Mouse (Mus musculus) ovary, adult 2 months (tissue): ENCODE data around the gene Sptbn4. TPM values are rescaled to one million over a fixed set of nuclear protein-coding genes. Genes with fewer than 3 reads are reported as not detected.

Experiments
- polyA plus RNA-seq: library from polyadenylated mRNA; depleted of rRNA; stranded (reverse); fragments of >200 nt; gene quantifications from 2 replicates; pipeline ENCODE4 v1.2.3, GENCODE M21; 2012; rRNA removed

Sptbn4 gene
- 0.48 and 0.73 TPM in 2 replicates for polyA plus RNA-seq

DNA sequence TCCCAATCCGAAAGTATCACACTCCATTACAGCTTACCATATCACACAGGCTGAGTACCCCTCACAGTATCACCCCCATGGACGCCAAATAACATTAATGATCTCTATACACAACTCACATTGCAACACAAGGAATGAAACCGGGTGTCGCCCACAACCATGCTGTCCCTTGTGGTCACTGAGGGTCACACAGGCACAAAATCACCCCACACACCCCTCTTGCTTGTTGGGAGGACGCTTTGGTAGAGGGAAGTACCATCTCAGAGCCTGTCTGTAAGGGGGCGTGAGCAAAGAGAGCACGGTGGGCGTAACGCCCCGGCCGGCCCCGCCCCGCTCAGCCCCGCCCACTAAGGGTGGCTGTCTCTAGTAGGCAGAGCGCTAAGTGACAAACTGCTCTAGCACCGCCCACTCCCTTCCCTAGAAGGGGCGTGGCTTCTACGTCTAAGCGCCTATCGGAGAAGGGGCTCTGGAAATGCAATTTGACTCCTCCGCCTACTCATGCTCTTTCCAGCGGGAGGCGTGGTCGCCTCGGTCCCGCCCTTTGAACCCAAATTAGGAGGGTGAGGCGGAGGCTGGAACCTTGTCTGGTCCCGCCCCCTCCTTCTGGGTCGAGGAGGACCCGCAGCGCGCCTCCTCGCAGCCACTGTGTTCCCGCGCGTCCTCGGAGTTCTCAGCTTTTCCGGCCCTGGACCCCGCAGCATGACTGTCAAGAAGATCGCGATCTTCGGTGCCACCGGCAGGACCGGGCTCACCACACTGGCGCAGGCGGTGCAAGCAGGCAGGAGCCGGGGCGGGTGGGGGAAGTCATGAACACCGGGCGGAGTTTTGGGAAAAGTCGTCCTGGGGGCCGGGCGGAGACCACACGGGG is at the start of gene Sptbn4, which contains the start of gene Blvrb:
Sptbn4 (minus strand) TSS at position 268 of the 868 bp plus-strand sequence.
Blvrb (plus strand) TSS at position 560 of the 868 bp plus-strand sequence.

DNA sequence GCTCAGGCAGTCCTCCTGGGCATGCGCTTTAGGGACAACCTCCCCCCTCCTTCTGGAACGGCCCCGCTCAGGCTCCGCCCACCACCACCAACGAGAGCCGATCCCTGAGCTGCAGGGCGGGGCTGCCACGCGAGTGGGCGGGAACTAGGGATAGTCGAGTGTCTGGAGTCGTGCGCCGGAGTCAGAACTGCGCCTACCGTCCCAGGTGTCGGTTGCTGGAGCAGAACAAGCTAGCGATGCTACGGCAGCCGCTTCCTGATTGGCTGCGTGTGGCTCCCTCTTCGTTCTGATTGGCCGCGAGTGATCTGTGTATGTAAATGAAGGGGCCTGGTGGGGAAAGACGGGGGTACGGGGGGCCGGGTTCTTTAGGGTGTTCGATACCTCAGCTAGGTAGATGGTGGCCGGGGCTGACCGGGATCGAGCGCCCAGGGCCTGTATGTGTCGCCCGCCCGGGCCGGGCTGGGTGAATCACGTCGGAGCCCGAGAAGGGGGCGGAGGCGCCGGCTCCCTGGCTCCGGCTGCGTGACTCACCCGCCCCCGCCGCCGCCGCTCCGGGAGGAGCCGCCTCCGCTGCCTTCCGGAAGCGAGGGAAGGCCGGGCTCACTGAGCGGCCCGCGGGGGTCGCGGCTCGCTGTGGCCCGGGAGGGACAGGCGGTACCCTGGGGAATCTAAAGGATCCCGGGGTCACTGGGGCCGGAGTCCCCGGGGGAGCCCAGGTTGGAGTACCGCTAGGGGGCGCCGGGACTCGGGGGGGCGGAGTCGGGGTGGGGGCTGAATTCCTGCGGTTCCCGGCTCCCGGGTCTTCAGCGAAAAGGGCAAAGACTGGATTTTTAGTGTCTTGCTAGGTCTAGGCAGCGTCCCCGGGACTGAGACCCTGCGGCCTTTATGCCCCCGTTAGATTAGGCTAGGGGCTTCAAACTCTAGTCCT is 39.5 kb upstream of the Sptbn4 start, which contains the start of gene Sertad1:
Sertad1 (plus strand) TSS at position 141 of the 928 bp plus-strand sequence.

GRCm38 (mm10) chr7:27473156-27473834 is 25.8 kb upstream of the Sptbn4 start, which contains the start of gene Sertad3:
Gene Sertad3, plus strand, starts transcription at chr7:27473768.

DNA sequence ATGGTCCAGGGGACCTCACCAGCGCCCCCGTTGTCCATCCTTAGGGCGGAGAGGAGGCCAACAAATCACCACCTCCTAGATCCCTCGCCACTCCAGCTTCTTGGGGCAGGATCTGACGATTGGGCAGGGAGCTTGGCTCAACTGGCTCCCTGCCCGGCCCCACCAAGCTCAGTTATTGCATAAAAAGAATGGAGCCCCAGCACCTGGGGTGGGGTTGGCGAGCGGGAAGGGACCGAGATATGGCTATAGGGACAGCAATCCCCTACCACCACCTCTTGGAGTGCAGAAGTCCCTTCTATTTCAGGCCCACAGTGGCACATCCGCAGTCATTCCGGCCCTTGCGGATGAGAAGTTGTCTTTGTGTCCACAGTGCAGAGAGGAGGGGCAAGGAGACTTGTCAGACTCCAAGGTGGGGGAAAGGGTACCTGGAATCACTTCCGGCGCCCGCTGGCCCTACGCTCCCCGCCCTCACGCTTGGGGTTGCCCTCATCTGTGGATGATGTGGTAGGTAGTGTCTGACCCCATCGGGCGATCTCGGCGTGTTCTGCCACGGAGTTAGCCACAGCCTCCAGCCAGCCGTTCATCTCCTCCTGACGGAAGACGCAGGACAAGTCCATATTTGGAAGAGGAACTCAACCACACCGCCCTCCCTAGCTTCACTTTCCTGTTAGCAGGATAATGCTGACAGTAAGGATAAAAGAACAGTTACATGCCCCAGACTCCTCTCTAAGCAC is 90.5 kb downstream of the Sptbn4 start, which contains the start of gene Gm20479:
Gm20479 (minus strand) TSS at position 559 of the 734 bp plus-strand sequence.

DNA sequence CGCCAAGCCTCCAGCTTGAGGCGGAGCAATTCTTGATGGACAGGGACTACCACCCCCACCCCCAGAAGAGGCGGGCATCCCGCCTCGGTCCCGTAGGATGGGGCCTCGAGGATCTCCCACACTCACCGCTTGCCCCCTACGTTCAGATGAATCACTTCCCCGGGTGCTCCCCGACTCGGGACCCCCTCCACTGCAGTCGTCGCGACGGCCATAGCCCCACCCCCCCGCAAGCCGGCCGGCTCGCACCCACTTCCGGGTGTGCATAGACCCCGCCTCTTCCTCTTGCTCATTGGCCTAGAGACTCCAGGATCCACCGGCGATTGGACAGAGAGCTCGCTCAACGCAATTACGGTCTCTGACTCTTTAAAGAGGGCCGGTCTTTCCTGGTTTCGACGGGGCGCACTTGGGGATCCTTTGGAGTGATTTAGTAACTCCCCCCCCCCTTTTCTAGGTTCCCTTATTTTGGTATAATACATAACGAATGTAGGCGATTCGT is 91.7 kb downstream of the Sptbn4 start, which contains the start of gene Shkbp1:
Shkbp1 (minus strand) TSS at position 275 of the 496 bp plus-strand sequence.

GRCm38 (mm10) chr7:27337175-27337853 is 110.2 kb downstream of the Sptbn4 start, which contains the start of gene Ltbp4:
Gene Ltbp4, minus strand, starts transcription at chr7:27337692.

Other genes with a start within 250 kb of the Sptbn4 start
- gene Itpkc, start 219.0 kb downstream of the Sptbn4 start, polyA plus RNA-seq = 15.9 and 18.5 TPM in 2 replicates
- gene Coq8b, start 214.7 kb downstream of the Sptbn4 start, polyA plus RNA-seq = 84.4 and 102 TPM in 2 replicates
- 86.9 and 94.3 TPM in 2 replicates for gene Numbl, start 189.3 kb downstream of the Sptbn4 start, polyA plus RNA-seq
- 441 and 545 TPM in 2 replicates for gene Ltbp4, start 110.0 kb downstream of the Sptbn4 start, polyA plus RNA-seq
- gene Shkbp1, start 91.7 kb downstream of the Sptbn4 start, polyA plus RNA-seq = 86.6 and 97.9 TPM in 2 replicates
- gene Gm20479, start 90.3 kb downstream of the Sptbn4 start, polyA plus RNA-seq = 0.63 TPM in 1 of 2 replicates, not detected in the other
- 144 and 146 TPM in 2 replicates for gene Blvrb, start 292 bp upstream of the Sptbn4 start, polyA plus RNA-seq
- 12.7 and 14.7 TPM in 2 replicates for gene Sertad3, start 26.1 kb upstream of the Sptbn4 start, polyA plus RNA-seq
- gene Sertad1, start 39.2 kb upstream of the Sptbn4 start, polyA plus RNA-seq = 51.6 and 54.1 TPM in 2 replicates
- gene Prx, start 51.6 kb upstream of the Sptbn4 start, polyA plus RNA-seq = 3.2 and 3.5 TPM in 2 replicates
- gene Hipk4, start 75.6 kb upstream of the Sptbn4 start, polyA plus RNA-seq = 2.8 and 2.9 TPM in 2 replicates
- gene Pld3, start 105.5 kb upstream of the Sptbn4 start, polyA plus RNA-seq = 235 and 281 TPM in 2 replicates
- gene 2310022A10Rik, start 105.5 kb upstream of the Sptbn4 start, polyA plus RNA-seq = 40.4 and 41.2 TPM in 2 replicates
- gene Akt2, start 143.9 kb upstream of the Sptbn4 start, polyA plus RNA-seq = 111 and 122 TPM in 2 replicates
- not detected in 2 replicates for gene Ttc9b, start 206.2 kb upstream of the Sptbn4 start, polyA plus RNA-seq
- gene Map3k10, start 226.9 kb upstream of the Sptbn4 start, polyA plus RNA-seq = 54.5 and 69.7 TPM in 2 replicates
- gene Zfp607b, start 241.7 kb upstream of the Sptbn4 start, polyA plus RNA-seq = 0.47 and 0.76 TPM in 2 replicates